ENCODE assay signal across 24 mouse cellular contexts in the genomic region with DNA sequence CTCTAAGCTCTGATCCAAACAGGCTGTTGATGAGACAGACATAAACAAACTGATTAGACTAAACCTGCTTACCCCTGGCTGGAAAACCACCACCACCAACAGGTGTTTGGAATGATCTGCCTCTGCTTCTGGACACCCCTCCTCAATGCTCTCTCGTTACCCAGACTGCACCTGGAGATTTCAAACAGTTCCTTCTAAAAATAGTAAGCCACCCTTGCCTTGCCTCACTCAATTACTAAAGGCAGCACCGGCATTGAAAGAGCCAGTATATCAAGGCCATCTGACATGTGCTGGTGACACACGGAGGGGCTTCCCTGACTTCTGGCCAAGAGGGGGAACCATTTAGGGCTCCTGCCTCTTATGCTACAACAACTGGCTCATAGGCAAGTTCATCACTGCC. TPM values are rescaled to one million over a fixed set of nuclear protein-coding genes. Genes with fewer than 3 reads are reported as not detected.
A peak's percentile ranks its signal among the peaks of the same experiment; 100 is the strongest.
DNase-seq lines count a peak whose midpoint lies in the region; ATAC-seq and TF ChIP-seq lines count a peak whose summit lies in the region.
"Had no signal": no experiment of that assay in that cellular context is flagged by ENCODE, and none has a peak within 500 bp of the region (broad histone marks: within the 10 kb centered on the region; RNA-seq: fewer than 3 reads in every experiment).

No protein-coding gene starts in this region.

- H3K36me3 ChIP-seq in forebrain, embryonic 14.5 days (ENCODE audit: control insufficient read depth, insufficient read depth, low read length) = no peaks in the 10 kb centered on the region
- H3K36me3 ChIP-seq in forebrain, embryonic 10.5 days (replicated peaks) = no peaks in the 10 kb centered on the region
- H3K36me3 ChIP-seq in heart, embryonic 14.5 days (ENCODE audit: control insufficient read depth, insufficient read depth, low read length) = peaks cover 85% of the 10 kb centered on the region
- H3K36me3 ChIP-seq in midbrain, embryonic 16.5 days (ENCODE audit: control insufficient read depth, insufficient read depth, low read length) = peaks cover 4% of the 10 kb centered on the region; the same call in 1 of the 2 replicates
- peaks cover 26% of the 10 kb centered on the region for H3K36me3 ChIP-seq in midbrain, postnatal 0 days (ENCODE audit: insufficient read depth, low read length)
- H3K36me3 ChIP-seq: embryonic facial prominence, embryonic 15.5 days; hindbrain, embryonic 12.5 days; intestine, embryonic 15.5 days had no signal

- no peak overlapping the region for H3K4me2 ChIP-seq in forebrain, embryonic 14.5 days (ENCODE audit: low read length)
- H3K4me2 ChIP-seq in heart, embryonic 14.5 days (ENCODE audit: low read length) = no peak overlapping the region; the same call in 1 of the 2 replicates
- H3K4me2 ChIP-seq in midbrain, embryonic 16.5 days (ENCODE audit: low read length) = no peak overlapping the region
- no peak overlapping the region for H3K4me2 ChIP-seq in midbrain, postnatal 0 days (ENCODE audit: low read depth, low read length, poor library complexity, severe bottlenecking)
- H3K4me2 ChIP-seq: embryonic facial prominence, embryonic 15.5 days; hindbrain, embryonic 12.5 days; intestine, embryonic 15.5 days had no signal

- no peaks in the 10 kb centered on the region for H3K9me3 ChIP-seq in forebrain, embryonic 14.5 days (replicated peaks; ENCODE audit: control insufficient read depth, low read length)
- no peaks in the 10 kb centered on the region for H3K9me3 ChIP-seq in forebrain, embryonic 10.5 days
- no peaks in the 10 kb centered on the region for H3K9me3 ChIP-seq in heart, embryonic 14.5 days (ENCODE audit: control insufficient read depth, low read length)
- no peaks in the 10 kb centered on the region for H3K9me3 ChIP-seq in midbrain, embryonic 16.5 days (replicated peaks; ENCODE audit: control insufficient read depth, low read length, poor library complexity, severe bottlenecking)
- no peaks in the 10 kb centered on the region for H3K9me3 ChIP-seq in midbrain, postnatal 0 days (ENCODE audit: low read length)
- H3K9me3 ChIP-seq: embryonic facial prominence, embryonic 15.5 days; G1E; hindbrain, embryonic 12.5 days; intestine, embryonic 15.5 days had no signal

- no peaks in the 10 kb centered on the region for H3K4me1 ChIP-seq in forebrain, embryonic 14.5 days (ENCODE audit: control insufficient read depth, insufficient read depth, low read length)
- H3K4me1 ChIP-seq in forebrain, embryonic 10.5 days = no peaks in the 10 kb centered on the region
- peaks cover 7 to 17% of the 10 kb centered on the region in 2 experiments for H3K4me1 ChIP-seq in heart, embryonic 14.5 days (ENCODE audit: control insufficient read depth in 2 of 2, insufficient read depth in 2 of 2, low read length in 2 of 2)
- H3K4me1 ChIP-seq in midbrain, embryonic 16.5 days (ENCODE audit: control insufficient read depth, insufficient read depth, low read length) = no peaks in the 10 kb centered on the region
- H3K4me1 ChIP-seq in midbrain, postnatal 0 days (ENCODE audit: insufficient read depth, low read length) = no peaks in the 10 kb centered on the region
- H3K4me1 ChIP-seq: embryonic facial prominence, embryonic 15.5 days; hindbrain, embryonic 12.5 days; intestine, embryonic 15.5 days had no signal

- no peak for DNase-seq in forebrain, embryonic 14.5 days (ENCODE audit: low spot score)
- no peak for DNase-seq in forebrain, embryonic 10.5 days (ENCODE audit: extremely low spot score, low spot score)
- no peak for DNase-seq in heart, adult 18-20 months
- DNase-seq in heart, postnatal 10 days = peak; percentile 13 to 14
- no peak for DNase-seq in heart, postnatal 36 days
- DNase-seq in midbrain, postnatal 0 days (ENCODE audit: low spot score) = no peak
- DNase-seq: adrenal gland, adult 8-10 months; adrenal gland, postnatal 36 days; B cell, adult 2 months; cerebellum, adult 11 months; cerebellum, adult 8-10 months; cerebellum, postnatal 14 days; embryo, embryonic 11 days; gastrocnemius, postnatal 10 days; kidney, adult 18-20 months had no signal

- WGBS in forebrain, embryonic 14.5 days = 53% methylated on average over 3 of the region's 3 CpGs
- WGBS in forebrain, embryonic 10.5 days = 71% methylated on average over 3 of the region's 3 CpGs
- 26% methylated on average over 3 of the region's 3 CpGs for WGBS in heart, embryonic 14.5 days
- WGBS in midbrain, embryonic 16.5 days = 70% methylated on average over 3 of the region's 3 CpGs
- 73% methylated on average over 3 of the region's 3 CpGs for WGBS in midbrain, postnatal 0 days

- 0 out of 2 replicates have a peak, but pooled peaks have one; percentile 29 for ATAC-seq in forebrain, embryonic 14.5 days
- no peak for ATAC-seq in heart, embryonic 14.5 days (ENCODE audit: insufficient number of reproducible peaks, insufficient read depth, low FRiP score, low read depth)
- ATAC-seq in midbrain, embryonic 16.5 days = 0 out of 2 replicates have a peak, but pooled peaks have one; percentile 19
- ATAC-seq in midbrain, postnatal 0 days (ENCODE audit: low FRiP score) = no peak
- ATAC-seq: CD4-positive, CD25-positive, alpha-beta regulatory T cell, adult 4 months; forebrain, embryonic 16.5 days; intestine, embryonic 15.5 days had no signal

- H3K27me3 ChIP-seq in forebrain, embryonic 14.5 days (replicated peaks; ENCODE audit: control insufficient read depth, insufficient read depth, low read length) = no peaks in the 10 kb centered on the region
- H3K27me3 ChIP-seq in forebrain, embryonic 10.5 days (ENCODE audit: poor library complexity, severe bottlenecking) = no peaks in the 10 kb centered on the region
- H3K27me3 ChIP-seq in heart, embryonic 14.5 days (ENCODE audit: control insufficient read depth, insufficient read depth, low read length) = no peaks in the 10 kb centered on the region
- no peaks in the 10 kb centered on the region for H3K27me3 ChIP-seq in midbrain, embryonic 16.5 days (ENCODE audit: control insufficient read depth, insufficient read depth, low read depth, low read length)
- H3K27me3 ChIP-seq in midbrain, postnatal 0 days (ENCODE audit: insufficient read depth, low read length) = no peaks in the 10 kb centered on the region
- H3K27me3 ChIP-seq: embryonic facial prominence, embryonic 15.5 days; hindbrain, embryonic 12.5 days; intestine, embryonic 15.5 days had no signal

- no peak overlapping the region for H3K27ac ChIP-seq in forebrain, embryonic 14.5 days (ENCODE audit: low read depth, low read length)
- no peak overlapping the region for H3K27ac ChIP-seq in forebrain, embryonic 10.5 days
- H3K27ac ChIP-seq in heart, embryonic 14.5 days (replicated peaks in 1 of 2; ENCODE audit: control insufficient read depth in 1 of 2, insufficient read depth in 1 of 2, low read depth in 2 of 2, low read length in 2 of 2) = peak overlapping the region; percentile 45 to 66; a peak in 3 of 4 replicates
- H3K27ac ChIP-seq in midbrain, embryonic 16.5 days (ENCODE audit: low read length) = no peak overlapping the region
- H3K27ac ChIP-seq in midbrain, postnatal 0 days (ENCODE audit: low read depth, low read length) = no peak overlapping the region
- H3K27ac ChIP-seq: embryonic facial prominence, embryonic 15.5 days; hindbrain, embryonic 12.5 days; intestine, embryonic 15.5 days had no signal

- TF ChIP-seq CTCF in midbrain, postnatal 0 days (IDR thresholded peaks at IDR 0.05) = no peak

- no peak overlapping the region for H3K4me3 ChIP-seq in forebrain, embryonic 14.5 days (ENCODE audit: low read depth, low read length)
- no peak overlapping the region for H3K4me3 ChIP-seq in forebrain, embryonic 10.5 days
- no peak overlapping the region for H3K4me3 ChIP-seq in heart, embryonic 14.5 days (ENCODE audit: control insufficient read depth in 1 of 2, insufficient read depth in 1 of 2, low read depth in 1 of 2, low read length in 2 of 2)
- H3K4me3 ChIP-seq in midbrain, embryonic 16.5 days (ENCODE audit: low read depth, low read length) = no peak overlapping the region
- no peak overlapping the region for H3K4me3 ChIP-seq in midbrain, postnatal 0 days (ENCODE audit: low read depth, low read length)
- H3K4me3 ChIP-seq: embryonic facial prominence, embryonic 15.5 days; erythroblast, embryonic 14.5 days; hindbrain, embryonic 12.5 days; intestine, embryonic 15.5 days had no signal

- intact Hi-C loops in heart, postnatal 10 days (cut with DNase I) = no loop called here
- intact Hi-C loops in heart, postnatal 36 days (cut with DNase I) = no loop called here

- H3K9ac ChIP-seq in forebrain, embryonic 14.5 days (ENCODE audit: low read length) = no peak overlapping the region
- H3K9ac ChIP-seq in heart, embryonic 14.5 days (ENCODE audit: low read length) = no peak overlapping the region
- no peak overlapping the region for H3K9ac ChIP-seq in midbrain, embryonic 16.5 days (ENCODE audit: low read depth, low read length)
- no peak overlapping the region for H3K9ac ChIP-seq in midbrain, postnatal 0 days (replicated peaks; ENCODE audit: low read length, poor library complexity, severe bottlenecking)
- H3K9ac ChIP-seq: embryonic facial prominence, embryonic 15.5 days; hindbrain, embryonic 12.5 days; intestine, embryonic 15.5 days had no signal

RNA-seq across cellular contexts. Expression of gene Pitrm1, which starts 42.9 kb away (rescaled TPM):
- 62.0 and 63.6 TPM in 2 replicates for polyA plus RNA-seq in forebrain, embryonic 14.5 days (2014; fragmentation: Nextera tagmentation; extraction: Ambion mirVana)
- 120 and 121 TPM in 2 replicates for polyA plus RNA-seq in forebrain, embryonic 10.5 days (2016; fragmentation: Nextera tagmentation; extraction: Ambion mirVana)
- polyA plus RNA-seq in heart, embryonic 14.5 days (2014; fragmentation: Nextera tagmentation; extraction: Ambion mirVana) = 80.4 TPM in 2 replicates
- total RNA-seq in heart, adult 18-20 months (2021) = 10 to 100 TPM; 52.5 to 56.3 TPM
- 10 to 100 TPM; 59.7 to 64.7 TPM for total RNA-seq in heart, postnatal 10 days (2021)
- total RNA-seq in heart, postnatal 36 days (2021) = 10 to 100 TPM; 55.1 to 55.4 TPM
- polyA plus RNA-seq in midbrain, embryonic 16.5 days (2015; fragmentation: Nextera tagmentation; extraction: Ambion mirVana) = 44.3 and 46.9 TPM in 2 replicates
- 39.4 and 47.8 TPM in 2 replicates for total RNA-seq in midbrain, postnatal 0 days (2014; rRNA removed)
- polyA plus RNA-seq in midbrain, postnatal 0 days (2015; fragmentation: Nextera tagmentation; extraction: Ambion mirVana) = 31.7 and 35.2 TPM in 2 replicates

RNA-seq across cellular contexts. Expression of gene Pfkp, which starts 57.7 kb away (rescaled TPM):
- 66.2 and 114 TPM in 2 replicates for polyA plus RNA-seq in forebrain, embryonic 14.5 days (2014; fragmentation: Nextera tagmentation; extraction: Ambion mirVana)
- polyA plus RNA-seq in forebrain, embryonic 10.5 days (2016; fragmentation: Nextera tagmentation; extraction: Ambion mirVana) = 11.0 and 12.5 TPM in 2 replicates
- polyA plus RNA-seq in heart, embryonic 14.5 days (2014; fragmentation: Nextera tagmentation; extraction: Ambion mirVana) = 187 and 197 TPM in 2 replicates
- 10 to 100 TPM; 34.3 to 38.6 TPM for total RNA-seq in heart, adult 18-20 months (2021)
- total RNA-seq in heart, postnatal 10 days (2021) = 10 to 100 TPM; 67.3 to 78.2 TPM
- 10 to 100 TPM; 49.0 to 65.7 TPM for total RNA-seq in heart, postnatal 36 days (2021)
- 470 and 501 TPM in 2 replicates for polyA plus RNA-seq in midbrain, embryonic 16.5 days (2015; fragmentation: Nextera tagmentation; extraction: Ambion mirVana)
- total RNA-seq in midbrain, postnatal 0 days (2014; rRNA removed) = 187 and 330 TPM in 2 replicates
- polyA plus RNA-seq in midbrain, postnatal 0 days (2015; fragmentation: Nextera tagmentation; extraction: Ambion mirVana) = 404 and 431 TPM in 2 replicates

Comparison
In these comparisons a context has a peak if more than half of its experiments do, and no peak if none do; other contexts are left out.
1. ATAC-seq: peak in forebrain, embryonic 14.5 days (single experiment) and midbrain, embryonic 16.5 days (single experiment); none in heart, embryonic 14.5 days (single experiment) and midbrain, postnatal 0 days (single experiment).
2. DNase-seq: peak in heart, postnatal 10 days (2 of 2); none in forebrain, embryonic 14.5 days (single experiment), forebrain, embryonic 10.5 days (single experiment), heart, adult 18-20 months (0 of 2), heart, postnatal 36 days (0 of 2) and midbrain, postnatal 0 days (single experiment).
3. H3K27ac ChIP-seq: peak in heart, embryonic 14.5 days (2 of 2); none in forebrain, embryonic 14.5 days (single experiment), forebrain, embryonic 10.5 days (single experiment), midbrain, embryonic 16.5 days (single experiment) and midbrain, postnatal 0 days (single experiment).